Mouse (Mus musculus) neural tube, embryonic 14.5 days (tissue): Measurements from ENCODE around the gene AC124502.3. TPM values are rescaled to one million over a fixed set of nuclear protein-coding genes. Genes with fewer than 3 reads are reported as not detected.

Experiments used
- ATAC-seq: fragments of 200-750 bp; cut with Nextera tagmentation; 2 replicates; pipeline ENCODE4 v1.8.0; 2017; ENCODE audit warnings: low read depth, mild to moderate bottlenecking, moderate TSS enrichment, moderate library complexity
- H3K27ac ChIP-seq: fragments of 300-500 bp; sonication (generic); 2 replicates; pipeline ENCODE4 v1.5.1; 2014; ENCODE audit warnings: low read depth, mild to moderate bottlenecking, control low read depth, low read length, moderate library complexity, mixed read lengths
- H3K27me3 ChIP-seq: fragments of 300-500 bp; sonication (generic); 2 replicates; pipeline ENCODE4 v1.6.1; 2014; ENCODE audit warnings: low read length; ENCODE audit not compliant: control insufficient read depth, insufficient read depth
- H3K36me3 ChIP-seq: fragments of 300-500 bp; sonication (generic); 2 replicates; pipeline ENCODE4 v1.6.1; 2014; ENCODE audit warnings: low read length, mixed read lengths; ENCODE audit not compliant: control insufficient read depth, insufficient read depth
- H3K4me1 ChIP-seq: fragments of 300-500 bp; sonication (generic); 2 replicates; pipeline ENCODE4 v1.6.1; 2014; ENCODE audit warnings: low read length; ENCODE audit not compliant: control insufficient read depth, insufficient read depth
- H3K4me2 ChIP-seq: fragments of 300-500 bp; sonication (generic); 2 replicates; pipeline ENCODE4 v1.6.1; 2014; ENCODE audit warnings: mild to moderate bottlenecking, low read depth, low read length, control low read depth
- H3K4me3 ChIP-seq: fragments of 300-500 bp; sonication (generic); 2 replicates; pipeline ENCODE4 v1.5.1; 2014; ENCODE audit warnings: low read depth, low read length, control low read depth, mixed read lengths
- H3K9ac ChIP-seq: fragments of 300-500 bp; sonication (generic); replicated peaks from 2 replicates; pipeline ENCODE4 v1.6.1; 2014; ENCODE audit warnings: low read depth, mild to moderate bottlenecking, control low read depth, low read length, mixed read lengths
- H3K9me3 ChIP-seq: fragments of 300-500 bp; sonication (generic); 2 replicates; pipeline ENCODE4 v1.6.1; 2016; ENCODE audit warnings: low read length; ENCODE audit not compliant: control insufficient read depth
- WGBS: fragments of 180-500 bp; shearing (Covaris S2); extraction: QIAGEN DNeasy Blood & Tissue Kit; methylation state at CpG from one replicate; pipeline ENCODE4 v1.1.7; 2014; 5-methylcytosine and 5-hydroxymethylcytosine counted together
- polyA plus RNA-seq: library from polyadenylated mRNA; unstranded; fragments of >200 nt; fragmentation: Nextera tagmentation; extraction: Ambion mirVana; gene quantifications from 2 replicates; pipeline ENCODE4 v1.2.1, GENCODE M21; 2014

The AC124502.3 gene
- polyA plus RNA-seq, 1 experiment from 2014 or later, result 3.0 TPM

GRCm38 (mm10) chr19:5062446-5062845, 23.8 kb downstream of the AC124502.3 start:
- ATAC-seq, result no peak
- no peaks in the 10 kb centered on the region for H3K9me3 ChIP-seq
- H3K27ac ChIP-seq, result no peak overlapping the region
- peaks cover 6% of the 10 kb centered on the region for H3K27me3 ChIP-seq
- H3K4me2 ChIP-seq, result no peak overlapping the region
- H3K4me3 ChIP-seq, result no peak overlapping the region
- H3K4me1 ChIP-seq, result peaks cover 3% of the 10 kb centered on the region; the same call in 1 of the 2 replicates
- 79% methylated on average over 6 of the region's 6 CpGs for WGBS
- H3K9ac ChIP-seq, result no peak overlapping the region
- no peaks in the 10 kb centered on the region for H3K36me3 ChIP-seq

GRCm38 (mm10) chr19:5065104-5065503, 26.4 kb downstream of the AC124502.3 start:
- Histone ChIP-seq H3K4me3 (no peak overlapping the region), H3K27ac (no peak overlapping the region), H3K4me1 (peaks cover 13% of the 10 kb centered on the region), H3K27me3 (peaks cover 18% of the 10 kb centered on the region), H3K9me3 (no peaks in the 10 kb centered on the region), H3K4me2 (no peak overlapping the region), H3K36me3 (no peaks in the 10 kb centered on the region), H3K9ac (no peak overlapping the region)
- no peak for ATAC-seq
- WGBS, result 67% methylated on average over 7 of the region's 7 CpGs

- H3K27ac ChIP-seq, result no peak overlapping the region; the same call in 1 of the 2 replicates
- WGBS, result 12% methylated on average over 15 of the region's 15 CpGs
- peak overlapping the region; percentile 37 for H3K4me3 ChIP-seq
- peak overlapping the region; percentile 57 for H3K4me2 ChIP-seq
- no peaks in the 10 kb centered on the region for H3K36me3 ChIP-seq
- peaks cover 18% of the 10 kb centered on the region for H3K27me3 ChIP-seq
- no peaks in the 10 kb centered on the region for H3K9me3 ChIP-seq
- peaks cover 24% of the 10 kb centered on the region for H3K4me1 ChIP-seq
- no peak for ATAC-seq
- H3K9ac ChIP-seq, result peak overlapping the region; percentile 54; the same call in 1 of the 2 replicates
These were observed 28.5 kb downstream of the AC124502.3 start for GRCm38 (mm10) chr19:5067040-5067799.

GRCm38 (mm10) chr19:5067867-5068569, 29.3 kb downstream of the AC124502.3 start, which contains the start of gene Cd248:
Gene Cd248 (plus strand): TSS chr19:5068078.
- under 1% methylated on average over 44 of the region's 56 CpGs for WGBS
- Histone ChIP-seq H3K27ac (peak within 1 kb of the TSS; percentile 16; the same call in 1 of the 2 replicates), H3K4me1 (peaks cover 28% of the 10 kb centered on the region), H3K9me3 (no peaks in the 10 kb centered on the region), H3K9ac (peak within 1 kb of the TSS; percentile 54), H3K27me3 (peaks cover 18% of the 10 kb centered on the region), H3K4me2 (peak within 1 kb of the TSS; percentile 57), H3K36me3 (no peaks in the 10 kb centered on the region), H3K4me3 (peak within 1 kb of the TSS; percentile 37)
- no peak for ATAC-seq

GRCm38 (mm10) chr19:5068570-5069234, 30.0 kb downstream of the AC124502.3 start:
- peak overlapping the region; percentile 54 for H3K9ac ChIP-seq
- no peaks in the 10 kb centered on the region for H3K9me3 ChIP-seq
- ATAC-seq, result no peak
- no peak overlapping the region for H3K27ac ChIP-seq
- H3K4me1 ChIP-seq, result peaks cover 28% of the 10 kb centered on the region
- H3K27me3 ChIP-seq, result peaks cover 18% of the 10 kb centered on the region
- WGBS, result 35% methylated on average over 21 of the region's 21 CpGs
- peak overlapping the region; percentile 57 for H3K4me2 ChIP-seq
- H3K4me3 ChIP-seq, result peak overlapping the region; percentile 37
- H3K36me3 ChIP-seq, result no peaks in the 10 kb centered on the region

GRCm38 (mm10) chr19:5069486-5069885, 30.8 kb downstream of the AC124502.3 start:
- Histone ChIP-seq H3K36me3 (no peaks in the 10 kb centered on the region), H3K4me3 (peak overlapping the region; percentile 37; the same call in 1 of the 2 replicates), H3K4me1 (peaks cover 28% of the 10 kb centered on the region), H3K27me3 (peaks cover 18% of the 10 kb centered on the region), H3K9ac (no peak overlapping the region), H3K9me3 (no peaks in the 10 kb centered on the region), H3K27ac (no peak overlapping the region), H3K4me2 (peak overlapping the region; percentile 57; the same call in 1 of the 2 replicates)
- ATAC-seq, result no peak
- 78% methylated on average over 5 of the region's 5 CpGs for WGBS

GRCm38 (mm10) chr19:5069978-5070377, 31.3 kb downstream of the AC124502.3 start:
- H3K36me3 ChIP-seq, result no peaks in the 10 kb centered on the region
- peaks cover 28% of the 10 kb centered on the region for H3K4me1 ChIP-seq
- WGBS, result 85% methylated on average over 7 of the region's 7 CpGs
- H3K27me3 ChIP-seq, result peaks cover 18% of the 10 kb centered on the region
- H3K9ac ChIP-seq, result no peak overlapping the region
- H3K27ac ChIP-seq, result no peak overlapping the region
- H3K9me3 ChIP-seq, result no peaks in the 10 kb centered on the region
- no peak overlapping the region for H3K4me3 ChIP-seq
- ATAC-seq, result no peak
- 0 out of 2 replicates have a peak overlapping the region, but pooled peaks have one; percentile 57 for H3K4me2 ChIP-seq

GRCm38 (mm10) chr19:5071077-5071476, 32.4 kb downstream of the AC124502.3 start:
- WGBS, result 6% methylated on average over 11 of the region's 11 CpGs
- peak overlapping the region; percentile 61 for H3K27ac ChIP-seq
- peak overlapping the region; percentile 61 for H3K4me2 ChIP-seq
- no peaks in the 10 kb centered on the region for H3K9me3 ChIP-seq
- H3K4me3 ChIP-seq, result peak overlapping the region; percentile 36
- ATAC-seq, result no peak
- peaks cover 28% of the 10 kb centered on the region for H3K4me1 ChIP-seq
- H3K27me3 ChIP-seq, result peaks cover 20% of the 10 kb centered on the region
- H3K9ac ChIP-seq, result peak overlapping the region; percentile 49
- H3K36me3 ChIP-seq, result no peaks in the 10 kb centered on the region
